Mouse (Mus musculus): Measurements from ENCODE around the gene Nupr1.

- TF ChIP-seq GATA1 (IDR thresholded peaks at IDR 0.05; ENCODE audit: borderline replicate concordance, low read length) (no peak), FLI1 (IDR thresholded peaks at IDR 0.05; ENCODE audit: low read length) (no peak)
These were observed 39.5 kb upstream of the Nupr1 start for GRCm38 (mm10) chr7:126670152-126670551.
